Mouse (Mus musculus): ENCODE measurements around the gene Tex14.
"Not testable (repeated sequence)": the region's sequence is repeated elsewhere in the genome, so short reads cannot be mapped to it uniquely, and the experiment has no call there.

Gene Tex14

DNA sequence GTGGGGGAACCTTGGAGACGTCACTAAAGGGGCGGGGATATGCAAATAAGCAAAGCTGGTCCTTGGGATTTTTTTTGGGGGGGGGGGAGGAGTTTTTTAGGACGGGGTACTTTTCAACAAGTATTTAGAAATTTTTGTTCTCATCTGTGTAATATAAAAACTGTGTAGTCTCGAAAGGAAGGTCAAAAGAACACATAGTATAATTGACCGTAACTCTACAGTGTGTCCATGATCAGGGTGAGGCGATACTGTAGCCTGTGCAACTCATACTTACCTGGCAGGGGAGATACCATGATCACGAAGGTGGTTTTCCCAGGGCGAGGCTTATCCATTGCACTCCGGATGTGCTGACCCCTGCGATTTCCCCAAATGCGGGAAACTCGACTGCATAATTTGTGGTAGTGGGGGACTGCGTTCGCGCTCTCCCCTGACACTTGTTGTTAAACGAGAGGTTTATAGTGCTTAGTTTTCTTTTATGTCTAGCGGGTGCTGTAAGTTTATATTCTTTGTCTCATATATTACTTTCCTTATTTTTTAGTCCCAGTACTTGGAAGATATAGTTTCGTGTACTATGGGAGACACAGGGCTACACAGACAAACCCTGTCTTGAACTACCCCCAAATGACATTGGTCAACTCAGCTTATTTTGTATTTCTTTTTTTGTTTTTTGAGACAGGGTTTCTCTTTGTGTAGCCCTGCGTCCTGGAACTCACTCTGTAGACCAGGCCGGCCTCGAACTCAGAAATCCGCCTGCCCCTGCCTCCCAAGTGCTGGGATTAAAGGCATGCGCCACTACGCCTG, 21.8 kb downstream of the Tex14 start:
- peak; percentile 94 for DNase-seq (ENCODE audit: low read depth, low spot score)

DNA sequence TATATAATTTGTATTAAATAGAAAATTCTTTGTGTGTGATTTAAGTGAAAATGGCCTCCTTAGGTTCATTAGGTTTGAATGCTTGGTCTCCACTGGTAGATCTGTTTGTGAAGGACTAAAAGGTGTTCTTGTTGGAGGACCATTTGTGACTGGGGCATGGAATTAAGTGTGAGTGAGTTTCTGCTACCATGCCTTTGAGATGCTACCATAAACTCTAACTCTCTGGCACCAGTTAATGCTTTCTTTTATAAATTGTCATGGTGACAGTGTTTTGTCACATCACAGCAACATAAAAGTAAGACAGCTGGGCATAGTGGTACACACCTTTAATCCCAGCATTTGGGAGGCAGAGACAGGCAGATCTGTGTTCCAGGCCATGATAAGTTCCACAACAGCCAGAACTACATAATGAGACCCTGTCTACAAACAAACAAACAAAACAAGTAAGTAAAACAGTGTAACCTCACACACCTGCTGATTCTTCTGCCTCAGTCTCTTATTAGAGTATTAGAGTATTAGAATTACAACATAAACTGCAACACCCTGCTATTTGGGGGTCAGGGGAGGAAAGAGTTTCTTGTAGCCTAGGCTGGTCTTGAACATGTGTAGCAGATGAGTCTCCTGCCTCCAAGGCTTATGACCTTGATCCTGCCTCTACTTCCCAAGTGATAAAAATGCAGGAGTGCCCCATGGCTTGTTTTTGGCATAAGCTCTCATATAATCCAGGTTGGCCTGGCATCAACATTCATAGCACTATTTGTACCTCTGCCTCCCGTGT, 22.6 kb downstream of the Tex14 start:
- no peak for DNase-seq (ENCODE audit: low read depth, low spot score)

DNA sequence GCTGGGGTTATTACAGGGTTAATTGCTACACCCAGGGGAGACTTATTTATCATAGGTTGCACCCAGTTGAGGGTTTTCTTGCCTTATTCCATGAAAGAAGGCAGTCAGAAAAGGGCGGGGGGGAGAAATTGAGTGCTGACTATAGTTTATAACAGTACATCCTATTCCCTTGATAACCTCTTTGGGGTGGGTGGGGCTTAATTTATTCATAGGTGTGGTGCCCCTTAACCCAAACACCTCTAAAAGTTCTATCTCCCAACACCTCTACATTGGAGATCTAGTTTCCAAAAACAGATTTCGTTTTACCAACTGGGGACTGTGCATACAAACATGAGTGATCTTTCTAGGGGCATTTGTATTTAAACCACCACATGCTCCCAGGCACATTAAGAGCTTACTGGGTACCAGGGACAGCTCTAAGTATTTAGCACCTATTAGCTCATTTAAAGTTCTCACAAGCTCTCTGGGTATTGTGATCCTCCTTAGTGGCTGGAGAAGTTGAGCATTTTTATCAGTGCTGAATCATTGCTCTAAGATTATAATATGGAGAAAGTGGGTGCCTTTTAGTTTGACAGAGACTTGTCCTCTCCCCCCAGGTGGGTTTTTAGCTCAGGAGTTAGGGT, 23.3 kb downstream of the Tex14 start:
- no peak for DNase-seq (ENCODE audit: low read depth, low spot score)

DNA sequence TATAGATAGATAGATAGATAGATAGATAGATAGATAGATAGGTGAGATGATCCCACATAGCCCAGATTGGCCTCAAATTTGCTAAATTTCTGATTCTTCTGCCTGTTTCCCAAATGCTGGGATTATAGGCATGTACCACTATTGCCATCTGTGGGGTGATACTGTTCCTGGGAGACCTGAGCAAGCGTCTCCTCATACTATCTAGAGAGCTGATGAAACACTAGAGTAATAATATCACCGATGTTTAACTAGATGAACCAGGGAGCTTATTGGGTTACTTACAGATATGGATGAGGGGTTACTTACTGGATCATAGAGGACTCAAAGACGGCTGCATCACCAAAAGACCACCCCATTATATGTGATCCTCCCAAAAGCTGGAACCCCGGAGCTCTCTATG, 24.5 kb downstream of the Tex14 start:
- DNase-seq (ENCODE audit: low read depth, low spot score), result no peak

DNA sequence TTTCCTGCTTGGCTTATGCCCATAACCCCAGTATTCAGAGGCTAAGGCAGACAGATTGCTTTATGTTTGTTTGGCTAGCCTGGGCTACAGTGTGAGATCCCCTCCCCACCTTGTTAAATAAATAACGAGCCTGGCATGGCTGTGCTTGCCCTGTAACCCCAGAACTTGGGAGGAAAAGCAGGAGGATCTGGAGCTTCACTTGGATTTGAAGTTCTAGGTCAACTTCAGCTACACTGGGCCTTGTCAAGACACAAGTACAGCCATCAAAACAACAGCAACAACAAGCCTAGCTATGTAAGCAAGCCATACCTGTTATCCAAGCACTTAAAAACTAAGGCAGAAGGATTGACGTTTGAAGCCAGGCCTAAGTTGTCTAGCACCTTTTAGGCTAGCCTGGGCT, 25.5 kb downstream of the Tex14 start:
- DNase-seq (ENCODE audit: low read depth, low spot score), result no peak

DNA sequence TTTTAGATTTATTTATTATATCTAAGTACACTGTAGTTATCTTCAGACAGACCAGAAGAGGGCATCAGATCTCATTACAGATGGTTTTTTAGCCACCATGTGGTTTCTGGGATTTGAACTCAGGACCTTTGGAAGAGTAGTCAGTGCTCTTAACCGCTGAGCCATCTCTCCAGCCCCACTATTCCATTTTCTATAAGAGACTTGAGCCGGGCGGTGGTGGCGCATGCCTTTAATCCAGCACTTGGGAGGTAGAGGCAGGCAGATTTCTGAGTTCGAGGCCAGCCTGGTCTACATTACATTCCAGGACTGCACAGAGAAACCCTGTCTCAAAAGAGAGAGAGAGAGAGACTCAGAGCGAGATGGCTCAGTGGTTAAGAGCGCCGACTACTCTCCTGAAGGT, 26.9 kb downstream of the Tex14 start:
- not testable (repeated sequence) for DNase-seq (ENCODE audit: low read depth, low spot score)

DNA sequence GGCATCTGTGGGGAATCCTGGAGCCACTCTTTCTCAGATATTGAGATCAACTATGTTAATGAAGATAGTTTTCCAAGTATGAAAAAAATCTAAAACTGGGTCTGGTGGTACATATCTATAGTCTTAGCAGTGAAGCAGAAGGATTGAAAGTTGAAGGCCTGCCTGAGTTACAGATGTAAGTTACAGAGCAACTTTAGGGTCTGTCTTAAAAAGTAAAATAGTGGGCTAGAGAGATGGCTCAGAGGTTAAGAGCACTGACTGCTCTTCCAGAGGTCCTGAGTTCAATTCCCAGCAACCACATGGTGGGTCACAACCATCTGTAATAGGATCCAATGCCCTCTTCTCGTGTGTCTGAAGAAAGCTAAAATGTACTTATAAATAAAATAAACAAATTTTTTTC, 27.6 kb downstream of the Tex14 start:
- no peak for DNase-seq (ENCODE audit: low read depth, low spot score)

DNA sequence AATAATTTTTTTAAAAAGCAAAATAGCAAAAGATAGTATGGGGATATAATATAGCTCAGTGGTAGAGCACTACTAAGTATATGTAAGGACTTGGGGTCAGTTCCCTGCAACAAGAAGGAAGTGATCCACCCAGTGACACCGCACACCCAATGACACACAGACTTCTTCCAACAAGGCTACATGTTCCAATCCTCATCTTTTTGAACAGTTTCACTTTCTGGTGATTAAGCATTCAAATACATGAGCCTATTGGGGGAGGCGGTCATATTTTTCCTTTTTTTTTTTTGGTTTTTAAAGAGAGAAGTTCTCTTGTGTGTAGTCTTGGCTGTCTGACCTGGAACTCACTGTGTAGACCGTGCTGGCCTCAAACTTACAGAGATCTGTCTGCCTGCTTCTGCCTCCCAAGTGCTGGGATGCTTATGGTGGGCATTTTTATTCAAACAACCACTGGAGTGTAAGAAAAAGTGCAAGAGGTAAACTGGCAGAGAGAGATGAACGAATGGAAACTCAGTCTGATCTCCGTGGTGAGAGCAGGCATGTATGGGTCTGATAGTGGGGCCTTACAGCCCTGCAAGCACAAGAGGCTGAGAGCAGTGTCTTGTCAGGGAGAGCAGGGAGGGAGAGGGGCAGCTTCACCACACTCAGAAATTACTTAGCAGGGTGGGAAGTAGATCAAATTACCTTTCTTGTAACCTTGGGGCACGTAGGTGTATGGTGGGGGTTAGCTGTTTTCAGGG, 28.2 kb downstream of the Tex14 start:
- no peak for DNase-seq (ENCODE audit: low read depth, low spot score)

DNA sequence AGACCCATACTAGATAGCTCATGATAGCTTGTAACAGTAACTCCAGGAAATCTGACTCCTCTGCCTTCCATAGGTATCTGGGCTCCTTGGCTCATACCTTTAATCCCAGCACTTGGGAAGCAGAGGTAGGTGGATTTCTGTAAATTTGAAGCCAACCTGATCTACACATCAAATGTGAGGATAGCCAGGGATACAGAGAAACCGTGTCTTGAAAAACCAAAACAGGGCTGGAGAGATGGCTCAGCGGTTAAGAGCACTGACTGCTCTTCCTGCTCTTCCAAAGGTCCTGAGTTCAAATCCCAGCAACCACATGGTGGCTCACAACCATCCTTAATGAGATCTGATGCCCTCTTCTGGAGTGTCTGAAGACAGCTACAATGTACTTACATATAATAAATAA, 30.2 kb downstream of the Tex14 start:
- not testable (repeated sequence) for DNase-seq (ENCODE audit: low read depth, low spot score)

DNA sequence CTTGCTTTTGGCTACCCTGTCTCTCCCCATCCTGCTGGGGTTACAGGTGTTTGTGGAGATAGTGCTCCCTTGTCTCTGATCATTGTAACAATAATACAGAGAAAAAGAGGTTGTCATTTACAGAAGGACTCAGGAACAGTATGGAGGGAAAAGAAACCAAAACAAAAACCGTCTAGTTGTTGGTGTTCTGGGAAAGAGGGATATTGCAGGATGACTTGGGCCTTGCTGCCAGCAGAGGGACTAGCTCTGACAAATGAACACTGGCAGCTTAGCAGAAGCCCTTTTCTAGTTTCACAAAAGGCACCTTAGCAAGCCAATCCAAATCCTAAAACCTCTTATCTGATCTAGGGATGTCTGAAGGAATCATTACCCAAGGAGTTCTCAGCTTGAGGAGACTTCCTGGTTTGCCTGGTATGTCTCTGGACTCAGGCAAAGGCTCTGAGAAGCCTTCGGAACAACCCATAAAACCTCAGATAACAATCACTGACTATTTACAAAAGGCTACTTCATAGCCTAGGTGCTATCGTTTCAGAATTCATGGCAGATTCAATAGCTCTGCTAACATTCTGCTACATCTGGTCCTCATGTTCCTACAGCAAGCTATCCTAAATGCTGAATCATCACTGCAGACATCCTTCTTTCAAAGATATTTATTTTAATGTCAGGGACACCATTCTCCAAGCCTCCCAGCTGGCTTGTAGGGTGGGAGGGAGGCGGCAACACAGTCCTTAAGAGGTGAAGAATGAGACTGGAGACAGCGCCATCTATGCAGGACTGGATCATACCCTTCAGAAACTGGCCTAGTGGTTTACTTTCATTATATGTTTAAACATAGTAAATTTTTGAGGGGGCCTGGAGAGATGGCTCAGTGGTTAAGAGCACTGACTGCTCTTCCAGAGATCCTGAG, 31.7 kb downstream of the Tex14 start:
- DNase-seq (ENCODE audit: low read depth, low spot score), result no peak

DNA sequence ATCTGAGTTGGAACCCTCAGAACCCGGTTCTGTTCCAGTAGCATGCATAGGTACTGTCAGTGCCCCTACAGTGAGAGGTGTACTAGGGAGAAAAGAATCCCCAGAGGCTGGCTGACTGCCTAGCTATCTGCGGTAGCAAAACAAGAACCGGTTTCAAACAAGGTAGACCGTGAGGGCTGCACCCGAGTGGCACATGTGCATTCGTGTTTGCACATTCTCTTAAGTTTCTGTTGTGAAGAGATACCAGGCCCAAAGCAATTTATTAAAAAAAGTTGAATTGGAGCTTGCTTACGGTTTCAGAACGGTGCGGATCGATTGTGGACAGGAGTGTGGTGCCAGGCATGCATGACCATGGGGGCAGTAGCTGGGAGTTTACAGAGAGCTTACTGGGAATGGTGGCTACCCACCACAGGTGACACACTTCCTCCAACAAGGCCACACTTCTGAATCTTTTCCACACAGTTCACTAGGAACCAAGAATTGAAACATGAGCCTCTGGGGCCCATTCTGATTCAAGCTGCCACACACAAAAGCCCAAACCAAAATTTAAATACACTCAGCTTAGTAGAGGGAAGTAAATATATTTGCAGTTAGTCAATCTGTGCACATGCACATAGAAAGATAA, 35.0 kb downstream of the Tex14 start:
- no peak for DNase-seq (ENCODE audit: low read depth, low spot score)

DNA sequence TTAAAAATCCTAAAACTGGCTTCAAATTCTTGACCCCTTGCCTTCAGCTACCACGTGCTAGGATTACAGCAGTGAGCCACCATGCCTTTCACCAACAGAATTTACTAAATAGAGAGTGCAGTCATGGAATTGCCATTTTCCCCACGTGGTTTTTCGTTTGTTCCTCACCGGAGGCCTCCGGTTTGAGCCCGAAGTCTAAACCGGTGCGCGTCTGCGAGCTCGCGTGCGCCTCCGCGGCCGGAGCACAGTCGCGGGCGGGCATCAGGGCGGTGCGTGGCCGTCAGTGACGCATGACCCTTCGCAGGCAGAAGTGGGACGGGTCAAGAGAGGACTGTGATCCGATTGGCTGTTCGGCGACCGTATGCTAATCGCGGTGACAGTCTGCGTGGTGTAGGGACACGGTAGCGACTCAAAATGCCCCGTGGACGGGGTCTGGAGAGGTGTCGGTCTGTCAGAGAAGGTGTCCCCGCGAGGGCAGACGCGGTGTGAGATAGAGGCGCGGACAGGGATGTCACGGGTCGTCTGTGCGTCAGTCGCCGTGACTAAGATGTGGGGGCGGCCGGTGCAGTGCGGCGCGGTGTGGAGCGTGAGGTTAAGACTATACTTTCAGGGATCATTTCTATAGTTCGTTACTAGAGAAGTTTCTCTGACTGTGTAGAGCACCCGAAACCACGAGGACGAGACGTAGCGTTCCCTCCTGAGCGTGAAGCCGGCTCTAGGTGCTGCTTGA, 37.9 kb downstream of the Tex14 start:
- DNase-seq (ENCODE audit: low read depth, low spot score), result peak; percentile 83

DNA sequence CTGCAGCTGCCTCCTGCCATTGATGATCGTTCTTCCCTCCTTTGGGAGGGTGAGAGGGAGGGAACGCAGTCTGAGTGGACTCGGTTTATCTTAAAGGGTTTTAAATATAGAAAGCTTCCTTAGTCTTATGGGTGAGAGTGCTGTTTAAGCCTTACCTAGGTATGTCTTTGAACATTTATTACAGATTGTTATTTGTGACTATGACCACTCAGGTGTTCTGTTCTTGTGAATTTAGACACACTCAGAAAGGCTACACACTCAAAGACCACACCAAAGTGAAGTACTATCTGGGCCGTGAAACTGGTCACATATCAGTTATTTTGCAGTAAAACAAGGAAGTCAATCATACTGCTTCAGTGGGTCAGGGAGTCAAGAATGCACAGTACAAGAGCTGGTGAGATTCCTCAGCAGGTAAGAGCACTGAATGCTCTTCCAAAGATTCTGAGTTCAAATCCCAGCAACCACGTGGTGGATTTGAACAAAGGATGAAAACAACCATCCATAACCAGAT, 38.6 kb downstream of the Tex14 start:
- peak; percentile 92 for DNase-seq (ENCODE audit: low read depth, low spot score)

DNA sequence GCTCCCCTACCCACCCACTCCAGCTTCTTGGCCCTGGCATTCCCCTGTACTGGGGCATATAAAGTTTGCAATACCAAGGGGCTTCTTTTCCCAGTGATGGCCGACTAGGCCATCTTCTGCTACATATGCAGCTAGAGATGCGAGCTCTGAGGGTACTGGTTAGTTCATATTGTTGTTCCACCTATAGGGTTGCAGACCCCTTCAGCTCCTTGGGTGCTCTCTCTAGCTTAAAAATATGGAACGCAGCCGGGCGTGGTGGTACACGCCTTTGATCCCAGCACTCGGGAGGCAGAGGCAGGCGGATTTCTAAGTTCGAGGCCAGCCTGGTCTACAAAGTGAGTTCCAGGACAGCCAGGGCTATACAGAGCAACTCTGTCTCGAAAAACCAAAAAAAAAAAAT, 39.2 kb downstream of the Tex14 start:
- not testable (repeated sequence) for DNase-seq (ENCODE audit: low read depth, low spot score)

DNA sequence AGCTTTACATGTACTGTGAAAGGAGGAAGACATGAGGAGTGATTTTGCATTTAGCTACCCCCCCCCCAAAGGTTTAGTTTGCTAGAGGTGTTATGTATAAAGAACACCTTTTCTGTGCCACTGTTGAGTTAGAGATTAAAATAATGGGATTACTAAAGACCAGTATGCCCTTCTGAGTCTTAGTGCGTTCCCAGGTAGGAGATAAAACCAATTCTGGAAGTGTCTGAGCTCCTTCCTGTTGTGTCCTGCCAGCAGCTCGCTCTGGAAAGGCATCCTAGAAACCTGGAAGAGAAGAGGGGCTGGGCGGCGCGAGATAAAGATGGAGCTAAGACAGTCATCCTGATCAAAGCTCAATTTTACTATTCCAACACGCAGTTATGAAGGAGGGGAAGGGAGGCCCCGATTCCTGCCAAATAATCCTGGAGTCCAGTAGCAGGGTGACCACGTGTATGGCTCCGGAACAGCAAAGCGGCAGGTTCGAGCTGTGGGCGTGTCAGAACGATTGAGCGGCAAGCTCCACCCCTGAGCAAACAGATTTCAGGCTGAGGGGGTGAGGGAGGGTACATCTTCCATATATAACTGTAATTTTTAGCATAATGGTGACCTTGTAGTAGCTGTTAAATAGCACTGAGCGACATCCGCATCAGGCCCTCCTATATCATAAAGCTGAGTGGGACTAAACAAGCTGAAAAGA, 40.0 kb downstream of the Tex14 start:
- peak; percentile 70 for DNase-seq (ENCODE audit: low read depth, low spot score)

DNA sequence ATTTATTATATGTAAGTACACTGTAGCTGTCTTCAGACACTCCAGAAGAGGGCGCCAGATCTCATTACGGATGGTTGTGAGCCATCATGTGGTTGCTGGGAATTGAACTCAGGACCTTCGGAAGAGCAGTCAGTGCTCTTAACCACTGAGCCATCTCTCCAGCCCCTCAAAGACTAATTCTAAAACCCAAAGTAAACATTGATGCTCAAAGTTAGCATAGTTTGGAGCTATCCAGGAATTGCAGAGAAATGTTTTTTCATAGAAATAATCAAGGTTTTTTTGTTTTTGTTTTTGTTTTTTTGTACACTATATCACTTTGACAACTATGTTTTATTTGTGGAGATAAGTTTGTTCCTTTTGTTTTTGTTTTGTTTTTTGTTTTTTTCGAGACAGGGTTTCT, 40.7 kb downstream of the Tex14 start:
- DNase-seq (ENCODE audit: low read depth, low spot score), result not testable (repeated sequence)

DNA sequence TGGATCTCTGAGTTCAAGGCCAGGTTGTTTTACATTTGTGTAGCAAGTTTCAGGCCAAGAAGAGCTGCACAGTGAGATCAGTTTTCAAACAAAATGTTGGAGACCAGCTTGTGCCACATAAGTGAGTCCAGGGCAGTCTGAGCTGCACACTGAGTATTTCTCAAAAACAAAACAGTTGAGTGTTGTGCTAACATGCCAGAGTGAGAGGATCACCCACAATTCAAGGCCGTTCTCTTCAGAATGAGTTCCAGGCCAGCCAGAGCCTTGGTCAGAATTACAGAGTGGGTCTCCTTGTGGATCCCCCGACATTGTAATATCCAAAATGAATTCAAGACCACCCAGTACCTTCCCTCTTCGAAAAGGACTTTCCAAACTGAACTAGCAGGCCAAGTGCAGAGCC, 41.3 kb downstream of the Tex14 start:
- DNase-seq (ENCODE audit: low read depth, low spot score), result no peak

DNA sequence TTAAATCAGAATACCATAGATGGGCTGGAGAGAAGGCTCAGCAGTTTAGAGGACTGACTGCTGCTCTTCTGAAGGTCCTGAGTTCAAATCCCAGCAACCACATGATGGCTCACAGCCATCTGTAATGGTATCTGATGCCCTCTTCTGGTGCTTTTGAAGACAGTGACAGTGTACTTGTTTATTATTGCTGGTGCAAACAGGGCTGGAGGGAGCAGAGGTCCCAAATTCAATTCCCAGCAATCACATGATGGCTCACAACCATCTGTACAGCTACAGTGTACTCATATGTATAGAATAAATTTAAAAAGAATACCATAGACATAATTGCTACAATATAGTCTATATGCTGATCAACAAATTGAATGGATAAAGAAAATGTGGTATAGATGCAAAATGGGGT, 42.6 kb downstream of the Tex14 start:
- DNase-seq (ENCODE audit: low read depth, low spot score), result no peak

DNA sequence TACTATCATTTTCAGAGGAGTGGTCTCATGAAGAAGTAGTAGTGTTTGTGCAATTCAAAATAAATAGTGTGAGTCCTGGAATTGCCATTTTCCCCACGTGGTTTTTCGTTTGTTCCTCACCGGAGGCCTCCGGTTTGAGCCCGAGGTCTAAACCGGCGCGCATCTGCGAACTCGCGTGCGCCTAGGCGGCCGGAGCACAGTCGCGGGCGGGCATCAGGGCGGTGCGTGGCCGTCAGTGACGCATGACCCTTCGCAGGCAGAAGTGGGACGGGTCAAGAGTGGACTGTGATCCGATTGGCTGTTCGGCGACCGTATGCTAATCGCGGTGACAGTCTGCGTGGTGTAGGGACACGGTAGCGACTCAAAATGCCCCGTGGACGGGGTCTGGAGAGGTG, 43.2 kb downstream of the Tex14 start:
- DNase-seq (ENCODE audit: low read depth, low spot score), result peak; percentile 86

Data from ES-CJ7 (cell line).